Mouse (Mus musculus) c-Kit-positive CD71-positive TER-119-negative erythroid progenitor cells, embryonic 14.5 days (primary cell): Measurements from ENCODE around the gene Pmel.

Experiments used
- DNase-seq: peaks from one replicate; pipeline ENCODE4 v3.0.0-alpha.2; 2013; ENCODE audit warnings: low read depth

Pmel gene

DNA sequence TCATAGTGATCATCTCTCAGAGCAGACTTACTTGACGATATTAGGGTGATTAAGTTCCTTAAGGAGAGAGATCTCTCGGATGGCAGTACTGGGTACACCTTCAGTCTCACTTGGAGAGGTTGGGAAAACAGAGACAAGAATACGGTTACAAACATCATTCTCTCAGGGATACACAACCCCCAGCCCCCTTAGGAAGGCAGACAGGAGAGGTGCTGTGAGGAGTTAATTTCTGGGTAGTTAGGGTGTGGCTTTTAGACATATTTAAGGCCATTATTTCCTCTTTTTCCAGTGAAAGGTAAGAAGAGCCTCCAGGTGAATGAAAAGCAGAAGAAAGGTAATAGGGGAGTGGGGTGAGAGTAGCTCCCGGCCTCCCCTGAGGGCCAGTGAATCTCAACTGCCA is at the start of gene Pmel:
Pmel (plus strand) TSS at position 301 of the 400 bp plus-strand sequence.
- DNase-seq: no peak

DNA sequence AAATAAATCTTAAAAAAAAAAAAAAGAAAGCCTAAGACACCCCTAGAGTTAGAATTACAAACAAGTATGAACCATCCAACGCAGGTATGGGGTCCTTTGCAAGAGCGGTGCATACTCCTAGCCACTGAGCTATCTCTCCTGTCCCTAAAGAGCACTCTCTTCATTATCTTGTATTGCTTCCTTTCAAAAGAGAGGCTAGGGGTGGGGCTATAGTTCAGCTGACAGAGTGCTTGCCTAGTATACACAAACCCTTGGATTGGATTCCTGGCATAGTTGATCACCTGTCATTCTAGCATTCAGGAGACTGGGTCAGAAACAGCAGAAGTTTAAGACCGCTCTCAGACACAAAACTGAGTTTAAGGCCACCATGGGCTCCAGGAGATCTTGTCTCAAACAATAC is 48.7 kb upstream of the Pmel start:
- DNase-seq: no peak

DNA sequence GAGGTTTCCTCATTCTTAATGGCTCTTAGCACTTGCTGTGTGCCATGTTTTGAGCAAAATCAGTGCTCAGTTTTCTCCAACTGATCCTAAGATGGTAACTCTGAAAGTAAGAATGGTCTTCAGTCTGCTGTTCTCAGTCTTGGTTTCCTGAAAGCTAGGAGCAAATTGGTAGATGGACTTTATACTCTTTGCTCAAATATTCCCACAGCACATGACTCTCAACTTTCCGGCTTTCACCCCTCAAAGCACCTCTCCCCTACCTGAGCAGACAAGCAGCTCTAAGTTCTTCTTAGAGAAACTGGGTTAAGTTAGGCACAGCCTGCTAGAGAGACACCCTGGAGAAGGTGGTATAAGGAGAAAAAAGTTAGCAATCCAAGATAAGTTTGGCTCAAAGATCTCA is 47.3 kb upstream of the Pmel start:
- DNase-seq: no peak

DNA sequence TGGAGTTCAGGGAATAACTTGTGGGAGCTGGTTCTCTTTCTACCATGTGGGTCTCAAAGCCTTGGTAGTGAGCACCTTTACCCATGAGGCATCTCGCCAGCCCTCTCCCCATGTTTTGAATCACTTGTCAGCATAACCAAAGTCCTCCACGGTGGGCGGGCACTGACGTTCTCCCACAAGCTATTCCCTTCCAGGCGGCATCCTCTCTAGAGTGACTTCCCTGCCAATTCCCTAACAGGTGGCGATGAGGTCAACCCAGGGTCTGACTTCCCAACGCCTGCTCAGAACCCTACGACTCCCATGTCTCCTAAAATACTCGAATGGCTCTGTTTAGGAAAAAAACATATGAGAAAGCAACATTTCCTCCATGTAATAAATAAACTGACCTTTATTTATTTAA is 46.2 kb upstream of the Pmel start:
- DNase-seq: no peak

DNA sequence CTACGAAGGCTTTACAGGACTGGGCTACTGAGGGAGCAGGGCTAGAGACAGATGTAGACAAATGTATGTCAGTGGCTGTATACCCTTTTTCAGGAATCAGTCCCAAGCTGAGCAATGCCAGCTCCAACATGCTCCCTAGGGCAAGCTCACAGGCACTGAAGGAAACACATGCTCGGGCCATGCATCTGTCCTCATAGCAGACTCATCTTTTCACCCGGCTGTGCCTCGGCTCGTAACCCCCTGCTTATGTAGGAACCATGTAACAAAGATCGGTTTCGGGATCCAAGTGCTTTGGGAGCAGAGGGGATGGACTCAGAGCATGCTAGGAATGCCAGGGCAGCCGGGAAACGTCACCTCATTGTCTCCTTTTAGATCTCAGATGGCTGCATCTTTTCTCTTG is 44.5 kb upstream of the Pmel start:
- DNase-seq: no peak

DNA sequence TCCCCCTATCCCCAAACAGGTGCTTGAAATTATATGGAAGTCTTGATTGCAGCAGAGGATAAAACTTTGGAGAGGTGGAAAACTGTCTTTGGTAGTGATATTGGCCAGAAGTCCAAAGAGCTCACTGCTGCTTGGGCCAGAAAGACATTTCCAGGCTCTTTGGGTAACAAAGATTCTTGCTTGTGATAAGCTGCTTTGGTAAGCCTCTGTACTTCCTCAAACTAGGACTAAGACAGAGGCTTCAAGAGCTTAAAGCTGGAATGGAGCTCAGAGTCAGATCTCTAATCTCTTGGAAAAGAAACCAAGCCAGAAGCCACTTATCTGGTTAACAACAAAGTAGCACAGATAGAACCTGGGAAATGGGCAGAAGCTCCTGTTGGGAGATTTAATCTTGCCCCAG is 41.5 kb upstream of the Pmel start:
- no peak for DNase-seq

DNA sequence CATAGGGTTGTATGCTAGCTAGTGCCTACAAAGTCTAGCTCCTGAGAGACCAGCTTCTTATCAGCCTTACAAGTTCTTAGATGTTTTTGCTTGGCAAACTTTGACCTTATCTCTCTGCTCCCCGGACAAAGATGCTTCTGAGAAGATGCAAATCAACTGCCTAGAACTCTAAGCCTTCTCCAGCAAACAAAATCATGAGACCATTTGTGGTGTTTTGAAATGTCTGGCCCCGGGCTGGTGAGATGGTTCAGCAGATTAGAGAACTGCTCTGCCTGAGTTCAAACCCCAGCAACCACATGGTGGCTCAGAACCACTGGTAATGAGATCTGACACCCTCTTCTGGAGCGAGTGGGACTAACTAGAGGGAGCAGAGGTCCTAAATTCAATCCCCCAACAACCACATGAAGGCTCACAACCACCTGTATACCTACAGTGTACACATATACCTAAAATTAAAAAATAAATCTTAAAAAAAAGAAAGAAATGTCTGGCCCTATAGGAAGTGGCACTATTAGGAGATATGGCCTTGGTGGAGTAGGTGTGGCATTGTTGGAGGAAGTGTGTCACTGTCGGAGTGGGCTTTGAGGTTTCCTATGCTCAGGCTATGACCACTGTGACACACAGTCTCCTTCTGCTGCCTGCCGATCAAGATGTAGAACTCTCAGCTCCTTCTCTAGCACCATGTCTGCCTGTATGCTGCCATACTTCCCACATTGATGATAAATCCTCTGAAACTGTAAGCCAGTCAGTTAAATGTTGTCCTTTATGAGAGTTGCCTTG is 40.4 kb upstream of the Pmel start:
- no peak for DNase-seq

DNA sequence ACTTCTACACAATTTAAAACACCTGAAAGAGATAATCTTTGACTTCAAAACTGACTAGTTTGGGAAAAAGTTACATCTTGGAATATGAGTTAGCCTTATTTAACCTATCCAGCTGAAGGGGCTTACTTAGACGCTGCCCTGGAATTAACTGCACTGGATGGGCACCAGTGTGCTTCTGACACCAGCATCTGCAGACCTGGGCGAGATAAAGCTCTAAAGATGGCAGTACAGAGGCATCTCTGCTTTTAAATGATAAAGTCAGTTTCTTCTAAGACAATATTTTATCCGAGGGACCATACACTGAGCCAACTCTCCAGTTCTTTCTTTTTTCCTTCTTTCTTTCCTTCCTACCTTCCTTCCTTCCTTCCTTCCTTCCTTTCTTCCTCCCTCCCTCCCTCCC is 39.2 kb upstream of the Pmel start:
- DNase-seq: no peak

DNA sequence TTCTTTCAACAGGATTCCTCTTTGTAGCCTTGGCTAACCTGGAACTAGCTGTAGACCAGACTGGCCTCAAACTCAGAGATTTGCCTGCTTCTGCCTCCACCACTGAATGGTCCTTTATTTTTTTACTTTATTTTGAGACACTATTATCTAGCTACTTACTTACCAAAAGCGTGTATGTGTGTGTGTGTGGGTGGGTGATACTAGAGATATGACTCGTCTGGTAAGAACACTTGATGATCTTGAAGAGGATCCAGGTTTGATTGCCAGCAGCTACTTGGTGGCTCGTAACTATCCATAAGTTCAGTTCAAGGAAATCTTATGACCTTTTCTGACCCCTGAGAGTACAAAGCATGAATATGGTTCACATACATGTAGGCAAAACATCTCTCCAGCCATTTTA is 38.7 kb upstream of the Pmel start:
- no peak for DNase-seq

DNA sequence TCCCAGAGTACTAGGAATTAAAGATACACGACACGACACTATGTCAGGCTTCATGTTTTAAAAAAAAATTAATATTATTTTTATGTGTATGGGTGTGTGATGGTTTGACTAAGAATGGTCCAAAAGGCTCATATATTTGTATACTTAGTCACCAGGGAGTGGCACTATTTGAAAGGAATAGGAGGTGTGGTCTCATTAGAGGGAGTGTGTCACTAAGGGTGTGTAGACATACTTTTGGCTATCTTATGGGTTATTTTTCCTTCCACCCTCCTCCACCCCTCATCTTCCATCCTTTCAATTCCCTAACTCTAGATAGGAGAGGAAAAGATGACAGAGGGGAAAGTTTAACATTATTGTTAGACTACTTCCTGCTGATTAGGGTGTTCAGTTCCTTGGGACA is 38.2 kb upstream of the Pmel start:
- no peak for DNase-seq

DNA sequence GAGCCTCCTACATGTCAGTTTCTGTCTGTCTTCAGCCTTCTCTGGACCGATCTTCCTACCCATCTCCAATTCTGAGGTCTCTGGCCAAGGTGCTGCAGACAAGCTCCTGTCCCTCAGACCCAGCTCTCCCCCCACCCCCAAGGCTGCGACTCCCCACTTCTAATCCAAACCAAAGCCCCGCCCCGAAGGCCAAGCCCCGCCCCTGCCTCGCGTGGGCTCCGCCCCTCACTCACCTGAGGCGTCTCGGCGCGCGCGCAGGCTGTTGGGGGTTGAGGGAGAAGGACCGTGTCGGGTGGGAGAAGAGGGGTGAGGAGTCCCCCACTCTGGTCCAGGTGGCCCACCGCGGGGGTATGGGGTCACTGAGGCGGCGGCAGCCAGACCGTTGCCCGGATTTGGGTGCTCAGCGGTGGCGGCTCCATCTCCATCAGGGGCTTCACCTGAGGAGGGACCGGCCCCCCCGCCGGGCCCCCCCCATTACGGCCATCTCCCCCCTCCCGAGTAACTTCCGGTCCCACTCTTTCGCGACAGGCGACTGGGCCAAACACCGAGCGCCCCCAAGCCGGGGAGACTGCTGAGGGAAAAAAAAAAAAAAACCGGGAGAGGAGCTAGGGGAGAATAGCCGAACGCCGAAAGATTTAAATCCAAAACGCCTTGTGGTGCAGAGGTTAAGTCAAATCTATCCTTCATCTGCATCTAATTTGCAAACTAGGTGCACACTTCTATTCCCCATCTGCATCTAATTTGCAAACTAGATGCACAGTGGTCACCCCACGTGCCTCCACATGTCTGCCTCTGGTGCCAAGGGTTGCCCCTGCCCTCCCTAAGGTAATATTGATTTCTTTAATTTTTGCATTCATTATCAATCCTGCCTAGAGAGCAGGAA is 35.0 kb upstream of the Pmel start:
- DNase-seq: no peak

DNA sequence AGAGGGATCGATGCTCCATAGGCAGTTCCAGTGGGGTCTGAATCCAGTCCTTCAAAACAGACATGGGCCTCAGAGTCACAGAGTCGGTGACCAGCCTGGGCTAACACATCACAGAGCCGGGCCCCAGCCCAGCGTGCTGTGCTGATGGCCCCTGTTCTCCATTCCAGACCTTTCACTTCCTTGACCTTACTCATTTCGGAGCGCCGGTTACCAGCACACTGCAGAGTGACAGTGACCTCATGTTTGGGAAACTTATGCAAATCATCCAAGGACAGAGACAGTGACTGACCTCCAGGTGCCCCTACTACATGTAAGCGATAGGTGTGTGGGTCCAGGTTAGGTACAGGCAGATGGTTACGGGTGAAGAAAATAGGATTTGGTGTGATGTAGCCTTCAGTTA is 32.8 kb upstream of the Pmel start:
- no peak for DNase-seq

DNA sequence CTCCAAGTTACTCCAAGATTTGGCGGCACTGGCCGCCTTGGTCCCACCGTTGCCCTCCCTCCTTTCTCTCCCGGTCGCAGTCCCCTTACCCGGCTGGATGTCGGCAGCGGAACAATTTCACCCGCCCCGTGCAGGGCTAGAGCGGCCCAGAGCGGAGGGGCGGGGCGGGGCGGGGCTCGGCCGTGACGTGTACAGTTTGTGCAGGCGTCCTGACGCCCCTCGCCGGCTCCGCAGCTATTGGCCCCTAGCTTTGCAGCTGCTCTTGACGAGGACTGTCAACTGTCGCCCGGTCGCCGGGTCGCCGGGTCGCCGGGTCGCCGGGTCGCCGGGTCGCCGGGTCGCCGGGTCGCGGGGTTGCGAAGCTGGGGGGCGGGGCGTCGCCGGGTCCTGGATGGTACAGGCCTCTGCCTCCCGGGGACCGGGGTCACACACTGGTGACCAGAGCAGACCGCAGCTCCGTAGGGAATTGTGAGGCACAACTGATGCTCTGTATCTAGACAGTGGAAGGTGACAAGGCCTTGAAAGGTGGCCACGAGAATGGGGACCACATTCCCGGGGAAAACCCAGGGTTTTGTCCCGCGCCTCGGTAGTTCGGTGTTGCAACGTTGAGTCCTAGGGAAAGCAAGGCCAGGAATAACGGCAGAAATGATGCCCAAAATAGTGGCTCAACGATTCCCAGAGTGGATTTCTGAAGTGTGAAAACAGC is 30.1 kb upstream of the Pmel start, which contains the start of gene Suox:
Suox (minus strand) TSS at position 311 of the 706 bp plus-strand sequence.
- DNase-seq: peak; percentile 63

DNA sequence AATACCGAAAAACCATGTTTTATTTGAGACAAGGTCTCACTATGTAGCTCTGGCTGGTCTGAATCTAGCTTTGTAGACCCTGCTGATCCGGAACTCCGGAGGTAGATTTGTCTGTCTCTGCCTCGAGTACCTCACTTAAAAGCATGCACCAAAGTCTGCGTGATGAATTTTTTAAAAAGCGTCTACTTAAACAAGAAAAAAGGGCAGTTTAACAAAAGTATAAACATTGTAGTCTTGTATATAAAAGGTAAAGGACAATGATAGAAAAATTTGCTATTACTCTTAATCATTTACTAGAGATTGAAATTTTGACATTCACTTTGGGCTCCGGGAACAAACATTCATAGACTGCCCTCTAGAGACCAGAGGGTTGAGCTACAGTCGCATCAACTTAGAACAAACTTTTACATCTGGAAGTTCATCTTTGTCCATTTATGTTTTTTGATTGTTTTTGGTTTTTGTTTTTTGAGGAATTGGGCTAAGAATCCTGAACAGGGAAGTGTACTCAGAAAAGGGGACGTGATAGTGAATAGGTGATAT is 29.5 kb upstream of the Pmel start:
- DNase-seq: peak; percentile 58

DNA sequence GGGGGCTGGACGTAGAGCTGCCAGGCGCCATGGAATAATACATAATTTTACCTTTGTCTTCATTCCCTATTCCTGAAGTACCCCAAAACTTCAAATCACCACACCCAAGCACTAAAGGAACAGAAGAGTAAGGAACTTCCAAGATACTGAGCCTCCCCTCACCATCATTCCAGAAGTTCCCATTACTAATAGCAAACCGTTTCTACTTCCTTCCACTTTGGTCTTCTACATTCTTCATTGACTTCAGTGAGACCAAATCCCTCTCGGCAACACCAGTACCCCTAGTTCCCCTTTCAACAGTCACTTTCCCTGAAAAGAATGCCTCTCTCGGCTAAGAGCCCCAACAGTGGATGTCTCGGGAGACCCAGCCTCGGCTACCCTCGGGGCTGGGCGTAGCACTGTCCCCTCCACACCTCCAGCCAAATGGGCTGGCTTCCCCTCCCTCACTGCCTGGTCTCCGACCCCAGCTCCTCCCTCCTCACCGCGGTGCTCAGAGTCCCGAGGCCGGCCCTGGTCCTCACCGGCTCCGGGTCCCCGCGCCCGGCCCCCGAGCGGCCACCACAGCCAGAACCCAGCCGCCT is 8.5 kb upstream of the Pmel start:
- peak; percentile 21 for DNase-seq

DNA sequence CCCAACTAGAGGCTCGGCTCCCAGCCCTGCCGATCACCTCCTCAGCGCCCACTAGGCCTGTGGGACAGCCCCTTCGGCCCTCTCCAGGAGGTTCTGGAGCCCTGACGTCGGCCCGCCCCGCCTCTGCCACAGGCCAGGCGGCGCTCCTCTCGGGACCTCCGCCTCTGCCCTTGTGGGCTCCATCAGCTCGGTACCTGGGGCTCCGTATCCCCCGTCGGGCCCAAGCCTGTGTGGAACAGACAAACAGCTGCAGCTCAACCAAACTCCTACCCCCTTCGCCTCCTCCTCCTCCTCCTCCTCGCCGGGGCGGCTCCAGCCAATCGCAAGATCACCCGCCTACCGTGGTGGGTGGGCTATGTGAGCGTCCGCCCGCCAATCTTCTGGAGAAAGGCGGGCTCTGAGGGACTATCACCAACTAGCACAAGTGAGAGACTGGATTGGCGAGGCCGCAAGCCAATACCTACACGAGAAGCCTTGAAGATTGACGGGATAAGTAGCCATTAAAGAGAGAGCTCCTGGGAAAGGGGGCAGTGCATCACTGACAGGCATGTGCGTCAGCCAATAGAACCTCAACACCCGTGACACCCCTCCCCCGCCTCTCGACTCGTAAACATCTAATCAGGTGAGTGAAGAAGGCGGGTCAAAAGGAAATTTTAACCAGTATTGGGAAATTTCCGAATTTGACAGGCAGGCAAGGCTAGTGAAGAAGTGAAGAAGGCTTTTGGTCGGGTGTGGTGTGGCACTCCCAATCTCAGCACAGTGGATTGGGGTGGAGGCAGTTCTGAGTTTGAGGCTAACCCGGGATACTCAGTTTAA is 7.8 kb upstream of the Pmel start, which contains the start of gene Rab5b:
Rab5b (minus strand) TSS at position 273 of the 816 bp plus-strand sequence.
- DNase-seq: peak; percentile 97

DNA sequence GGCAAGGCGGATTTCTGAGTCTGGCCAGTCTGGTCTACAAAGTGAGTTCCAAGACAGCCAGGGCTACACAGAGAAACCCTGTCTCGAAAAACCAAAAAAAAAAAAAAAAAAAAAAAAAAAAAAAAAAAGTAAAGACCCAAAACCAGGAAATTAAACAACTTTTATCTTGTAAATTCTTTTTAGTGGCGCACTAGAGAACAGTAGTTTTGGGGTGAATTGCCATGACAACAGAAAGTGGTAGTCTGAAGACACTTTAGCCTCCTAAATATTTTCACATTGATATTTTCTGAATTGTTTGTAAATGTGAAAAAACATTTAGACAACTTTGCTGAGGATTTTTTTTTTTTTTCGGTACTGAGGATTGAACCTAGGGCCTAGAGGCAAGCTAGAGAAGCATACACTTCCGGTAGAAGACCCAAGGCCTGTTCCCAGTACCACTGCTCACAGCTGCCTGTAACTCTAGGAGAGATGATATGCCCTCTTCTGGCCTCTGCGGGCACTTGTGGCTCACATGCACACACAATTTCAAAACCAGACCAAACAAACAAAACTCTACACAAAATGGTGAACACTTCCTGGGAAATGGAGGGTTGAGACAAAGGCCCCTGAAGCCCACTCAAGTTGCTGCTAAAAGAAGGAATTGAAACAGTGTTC is 6.8 kb upstream of the Pmel start:
- DNase-seq: no peak

DNA sequence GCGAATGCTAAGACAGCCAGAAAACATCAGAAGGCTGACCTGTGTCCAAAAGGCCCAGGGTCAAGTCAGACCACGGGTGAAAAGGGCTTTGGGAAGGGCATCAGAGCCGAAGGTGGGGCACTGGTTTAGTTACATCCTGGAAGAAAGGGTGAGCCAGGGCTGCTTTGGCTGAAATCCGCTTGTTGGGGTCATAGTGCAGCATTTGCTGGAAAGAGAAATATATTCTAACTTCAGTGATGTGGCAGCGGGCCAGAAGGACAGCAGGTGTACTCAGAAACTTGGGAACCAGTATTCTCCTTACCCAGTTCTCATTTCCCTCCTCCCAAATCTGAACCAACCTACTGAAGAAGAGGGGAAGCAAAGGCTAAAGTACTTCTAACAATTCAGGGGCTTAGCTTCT is 5.0 kb upstream of the Pmel start:
- no peak for DNase-seq

DNA sequence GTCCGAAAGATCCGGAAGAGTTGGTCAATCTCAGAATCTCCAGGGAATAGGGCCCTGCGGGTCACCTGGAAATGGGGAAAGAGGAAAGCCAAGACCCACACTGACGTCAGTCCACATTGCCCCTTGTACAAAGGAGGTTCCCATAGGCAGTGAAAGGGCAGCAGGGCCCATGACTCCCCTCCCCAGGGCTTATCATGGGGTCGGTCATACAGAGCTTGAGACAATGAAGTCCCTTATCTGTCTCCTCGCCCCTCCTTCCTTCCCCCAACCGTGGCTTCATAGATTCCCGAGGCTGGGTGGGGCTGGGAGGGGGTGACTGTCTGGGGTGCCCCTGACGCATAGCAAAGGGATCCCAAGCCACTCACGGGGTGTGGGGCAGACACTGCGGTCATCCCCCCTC is 4.4 kb upstream of the Pmel start:
- no peak for DNase-seq

DNA sequence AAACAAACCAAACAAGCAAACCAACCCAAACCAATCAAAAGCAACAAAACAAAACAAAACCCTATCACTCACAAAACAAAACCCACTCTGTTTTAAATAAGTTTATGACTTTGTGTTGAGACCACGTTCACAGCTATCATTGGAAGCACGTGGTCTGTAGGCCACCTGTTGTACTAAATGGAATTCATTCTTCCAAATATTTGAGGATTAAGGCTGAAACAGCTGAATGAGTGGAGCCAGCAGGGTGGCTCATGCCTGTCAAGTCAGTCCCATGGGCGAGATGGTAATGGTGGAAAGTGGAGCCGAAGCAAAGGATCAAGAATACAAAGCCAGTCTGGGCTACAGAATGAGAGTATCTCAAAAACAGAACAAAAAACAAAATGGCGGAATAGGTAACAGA is 3.3 kb upstream of the Pmel start:
- no peak for DNase-seq
